25 mouse cellular contexts compared by ENCODE assay signal in genomic region chr4:141671389-141671788, GRCm38 (mm10). TPM values are rescaled to one million over a fixed set of nuclear protein-coding genes. Genes with fewer than 3 reads are reported as not detected.
A peak's percentile ranks its signal among the peaks of the same experiment; 100 is the strongest.
DNase-seq lines count a peak whose midpoint lies in the region; ATAC-seq lines count a peak whose summit lies in the region.
"Had no signal": no experiment of that assay in that cellular context is flagged by ENCODE, and none has a peak within 500 bp of the region (broad histone marks: within the 10 kb centered on the region; RNA-seq: fewer than 3 reads in every experiment).

No protein-coding gene starts in this region.

- ATAC-seq in lung, embryonic 15.5 days (ENCODE audit: borderline replicate concordance, extremely low read depth, low FRiP score, low TSS enrichment), result peak; percentile 43; the same call in 1 of the 2 replicates
- ATAC-seq: CD4-positive, CD25-positive, alpha-beta regulatory T cell, adult 4 months; forebrain, embryonic 14.5 days; hindbrain, postnatal 0 days had no signal

- no peak overlapping the region for H3K4me3 ChIP-seq in lung, embryonic 15.5 days
- H3K4me3 ChIP-seq in macrophage (ENCODE audit: inconsistent target), result no peak overlapping the region
- H3K4me3 ChIP-seq: embryonic facial prominence, embryonic 12.5 days; heart, adult 2 months; heart, embryonic 15.5 days; hindbrain, embryonic 13.5 days had no signal

- no peaks in the 10 kb centered on the region for H3K79me2 ChIP-seq in macrophage (ENCODE audit: inconsistent target)

- 43% methylated on average over 4 of the region's 4 CpGs for WGBS in lung, embryonic 15.5 days
- 94% methylated on average over 4 of the region's 4 CpGs for WGBS in macrophage (ENCODE audit: missing documents)

- no peak overlapping the region for H3K9ac ChIP-seq in lung, embryonic 15.5 days
- H3K9ac ChIP-seq: embryonic facial prominence, embryonic 12.5 days; heart, embryonic 15.5 days; hindbrain, embryonic 13.5 days had no signal

- no peak for DNase-seq in lung, postnatal 14 days
- DNase-seq in 3T3-L1 (ENCODE audit: low read depth, low spot score), result peak; percentile 58
- peak; percentile 66 for DNase-seq in NIH3T3 (ENCODE audit: low read depth)
- no peak for DNase-seq in ovary, postnatal 14 days (ENCODE audit: low spot score)
- no peak for DNase-seq in gastrocnemius, adult 8-10 months (ENCODE audit: low spot score in 2 of 2)
- DNase-seq: adrenal gland, postnatal 10 days; B cell, adult 2 months; cerebellum, adult 11 months; cerebellum, adult 8-10 months; cerebellum, postnatal 14 days; embryo, embryonic 11 days; gastrocnemius, postnatal 14 days; heart, adult 2 months; heart, postnatal 14 days had no signal

- no peaks in the 10 kb centered on the region for H3K9me3 ChIP-seq in lung, embryonic 15.5 days
- H3K9me3 ChIP-seq: embryonic facial prominence, embryonic 12.5 days; G1E; heart, embryonic 15.5 days; hindbrain, embryonic 13.5 days had no signal

- no peaks in the 10 kb centered on the region for H3K27me3 ChIP-seq in lung, embryonic 15.5 days
- H3K27me3 ChIP-seq: embryonic facial prominence, embryonic 12.5 days; heart, embryonic 15.5 days; hindbrain, embryonic 13.5 days had no signal

- peaks cover 19% of the 10 kb centered on the region for H3K4me1 ChIP-seq in lung, embryonic 15.5 days
- H3K4me1 ChIP-seq: embryonic facial prominence, embryonic 12.5 days; heart, embryonic 15.5 days; hindbrain, embryonic 13.5 days had no signal

- H3K27ac ChIP-seq in lung, embryonic 15.5 days, result peak overlapping the region; percentile 36; the same call in 1 of the 2 replicates
- peak overlapping the region; percentile 96 for H3K27ac ChIP-seq in macrophage
- H3K27ac ChIP-seq: embryonic facial prominence, embryonic 12.5 days; heart, adult 2 months; heart, embryonic 15.5 days; hindbrain, embryonic 13.5 days; hindbrain, postnatal 0 days had no signal

- no peaks in the 10 kb centered on the region for H3K36me3 ChIP-seq in lung, embryonic 15.5 days
- no peaks in the 10 kb centered on the region for H3K36me3 ChIP-seq in macrophage (ENCODE audit: inconsistent target)
- H3K36me3 ChIP-seq: embryonic facial prominence, embryonic 12.5 days; G1E; heart, embryonic 15.5 days; hindbrain, embryonic 13.5 days had no signal

- no peak overlapping the region; the same call in 1 of the 2 replicates for H3K4me2 ChIP-seq in lung, embryonic 15.5 days
- H3K4me2 ChIP-seq: embryonic facial prominence, embryonic 12.5 days; heart, embryonic 11.5 days; heart, embryonic 15.5 days; hindbrain, embryonic 13.5 days had no signal

RNA-seq across cellular contexts. Expression of gene Plekhm2, which starts 6.7 kb away (rescaled TPM):
- 5.5 and 6.2 TPM in 2 replicates for polyA plus RNA-seq in lung, embryonic 15.5 days (2015; fragmentation: Nextera tagmentation; extraction: Ambion mirVana)
- total RNA-seq in macrophage (2018; cell fraction: chromatin; rRNA removed), result 100 to 1,000 TPM; 143 to 432 (median 230) TPM
- 10 to 100 TPM; 31.1 to 84.7 (median 52.3) TPM for total RNA-seq in macrophage (2018; cell fraction: cytosol; rRNA removed)
- 100 to 1,000 TPM in 23 of 26 experiments, 10 to 100 TPM in 3; 82.0 to 320 (median 157) TPM for total RNA-seq in macrophage (2018; cell fraction: nucleus; rRNA removed)
- polyA plus RNA-seq in macrophage (2018), result 44.8 to 76.0 TPM (median 74.2 TPM) in 3 replicates
- total RNA-seq in gastrocnemius, adult 8-10 months (2022), result 10 to 100 TPM; 25.0 to 32.5 (median 30.2) TPM

RNA-seq across cellular contexts. Expression of gene Rsc1a1, which starts 14.0 kb away (rescaled TPM):
- polyA plus RNA-seq in lung, embryonic 15.5 days (2015; fragmentation: Nextera tagmentation; extraction: Ambion mirVana), result not detected in 2 replicates
- total RNA-seq in macrophage (2018; cell fraction: chromatin; rRNA removed), result 10 to 100 TPM in 19 of 26 experiments, 1 to 10 TPM in 7; 2.2 to 51.7 (median 19.7) TPM
- total RNA-seq in macrophage (2018; cell fraction: cytosol; rRNA removed), result 10 to 100 TPM in 1 of 26 experiments, 1 to 10 TPM in 24, under 1 TPM in 1; 0.75 to 11.8 (median 5.1) TPM
- 10 to 100 TPM in 16 of 26 experiments, 1 to 10 TPM in 9, under 1 TPM in 1; 0.99 to 31.2 (median 14.4) TPM for total RNA-seq in macrophage (2018; cell fraction: nucleus; rRNA removed)
- polyA plus RNA-seq in macrophage (2018), result 4.2 to 8.9 TPM in 2 of 3 replicates, not detected in the other
- total RNA-seq in gastrocnemius, adult 8-10 months (2022), result 10 to 100 TPM in 2 of 4 experiments, 1 to 10 TPM in 2; 6.0 to 12.0 (median 9.2) TPM
- total RNA-seq: heart, adult 2 months; heart, postnatal 14 days had no signal
- polyA plus RNA-seq: CD4-positive, CD25-positive, alpha-beta regulatory T cell, adult 4 months; embryonic facial prominence, embryonic 12.5 days; heart, embryonic 15.5 days; hindbrain, postnatal 0 days had no signal

RNA-seq across cellular contexts. Expression of gene Slc25a34, which starts 47.8 kb away (rescaled TPM):
- 0.05 and 0.09 TPM in 2 replicates for polyA plus RNA-seq in lung, embryonic 15.5 days (2015; fragmentation: Nextera tagmentation; extraction: Ambion mirVana)
- 1 to 10 TPM in 12 of 26 experiments, under 1 TPM in 10, not detected in 4; 0.26 to 3.6 (median 1.0) TPM for total RNA-seq in macrophage (2018; cell fraction: chromatin; rRNA removed)
- under 1 TPM in 9 of 26 experiments, not detected in 17; 0.05 to 0.18 (median 0.07) TPM for total RNA-seq in macrophage (2018; cell fraction: cytosol; rRNA removed)
- total RNA-seq in macrophage (2018; cell fraction: nucleus; rRNA removed), result 1 to 10 TPM in 8 of 26 experiments, under 1 TPM in 17, not detected in 1; 0.17 to 3.0 (median 0.60) TPM
- polyA plus RNA-seq in macrophage (2018), result 0.09 to 0.17 TPM in 2 of 3 replicates, not detected in the other
- total RNA-seq in gastrocnemius, adult 8-10 months (2022), result 10 to 100 TPM in 3 of 4 experiments, 1 to 10 TPM in 1; 9.2 to 14.0 (median 12.3) TPM
- total RNA-seq: hematopoietic stem cell, adult 5-6 weeks had no signal
- polyA plus RNA-seq: CD4-positive, CD25-positive, alpha-beta regulatory T cell, adult 4 months; embryonic facial prominence, embryonic 12.5 days; forebrain, embryonic 14.5 days; G1E; heart, embryonic 11.5 days had no signal

RNA-seq across cellular contexts. Expression of gene Ddi2, which starts 51.8 kb away (rescaled TPM):
- 22.1 and 22.8 TPM in 2 replicates for polyA plus RNA-seq in lung, embryonic 15.5 days (2015; fragmentation: Nextera tagmentation; extraction: Ambion mirVana)
- 100 to 1,000 TPM in 3 of 26 experiments, 10 to 100 TPM in 22, 1 to 10 TPM in 1; 9.4 to 105 (median 37.6) TPM for total RNA-seq in macrophage (2018; cell fraction: chromatin; rRNA removed)
- 10 to 100 TPM; 17.7 to 56.8 (median 37.1) TPM for total RNA-seq in macrophage (2018; cell fraction: cytosol; rRNA removed)
- total RNA-seq in macrophage (2018; cell fraction: nucleus; rRNA removed), result 10 to 100 TPM; 15.4 to 88.8 (median 34.8) TPM
- polyA plus RNA-seq in macrophage (2018), result 32.2 to 37.7 TPM (median 33.4 TPM) in 3 replicates
- total RNA-seq in gastrocnemius, adult 8-10 months (2022), result 10 to 100 TPM; 53.9 to 63.4 (median 56.8) TPM

RNA-seq across cellular contexts. Expression of gene Tmem82, which starts 53.0 kb away (rescaled TPM):
- 0.49 and 0.58 TPM in 2 replicates for polyA plus RNA-seq in lung, embryonic 15.5 days (2015; fragmentation: Nextera tagmentation; extraction: Ambion mirVana)
- 10 to 100 TPM in 9 of 26 experiments, 1 to 10 TPM in 17; 1.6 to 19.7 (median 6.3) TPM for total RNA-seq in macrophage (2018; cell fraction: chromatin; rRNA removed)
- total RNA-seq in macrophage (2018; cell fraction: cytosol; rRNA removed), result 1 to 10 TPM; 1.1 to 4.7 (median 1.9) TPM
- 10 to 100 TPM in 10 of 26 experiments, 1 to 10 TPM in 16; 1.8 to 21.2 (median 6.3) TPM for total RNA-seq in macrophage (2018; cell fraction: nucleus; rRNA removed)
- 1.3 to 4.5 TPM (median 2.7 TPM) in 3 replicates for polyA plus RNA-seq in macrophage (2018)
- under 1 TPM; 0.16 to 0.46 (median 0.31) TPM for total RNA-seq in gastrocnemius, adult 8-10 months (2022)
- polyA plus RNA-seq: CD4-positive, CD25-positive, alpha-beta regulatory T cell, adult 4 months; forebrain, embryonic 14.5 days; G1E had no signal

Comparison
In these comparisons a context has a peak if more than half of its experiments do, and no peak if none do; other contexts are left out.
1. DNase-seq: peak in 3T3-L1 (single experiment) and NIH3T3 (single experiment); none in lung, postnatal 14 days (single experiment), ovary, postnatal 14 days (single experiment) and gastrocnemius, adult 8-10 months (0 of 2).